Mouse (Mus musculus) lung, embryonic 14.5 days (tissue): Measurements from ENCODE around the gene Gm14147. TPM values are rescaled to one million over a fixed set of nuclear protein-coding genes. Genes with fewer than 3 reads are reported as not detected.
"Not testable (repeated sequence)": the region's sequence is repeated elsewhere in the genome, so short reads cannot be mapped to it uniquely, and the experiment has no call there.

Source experiments
- ATAC-seq: fragments of 200-750 bp; cut with Nextera tagmentation; 2 replicates; pipeline ENCODE4 v1.8.0; 2017; ENCODE audit warnings: mild to moderate bottlenecking, moderate TSS enrichment, moderate library complexity; ENCODE audit not compliant: insufficient read depth
- DNase-seq: peaks from one replicate; pipeline ENCODE4 v3.0.0-alpha.2; 2015
- H3K27ac ChIP-seq: fragments of 300-500 bp; sonication (generic); 2 replicates; pipeline ENCODE4 v1.5.1; 2014; ENCODE audit warnings: low read depth, mild to moderate bottlenecking, moderate library complexity
- H3K27me3 ChIP-seq: fragments of 300-500 bp; sonication (generic); 2 replicates; pipeline ENCODE4 v1.6.1; 2014; ENCODE audit warnings: low read length, control low read depth; ENCODE audit not compliant: insufficient read depth
- H3K36me3 ChIP-seq: fragments of 300-500 bp; sonication (generic); 2 replicates; pipeline ENCODE4 v1.6.1; 2014; ENCODE audit warnings: control low read depth; ENCODE audit not compliant: insufficient read depth
- H3K4me1 ChIP-seq: fragments of 300-500 bp; sonication (generic); 2 replicates; pipeline ENCODE4 v1.6.1; 2014; ENCODE audit warnings: antibody characterized with exemption, control low read depth; ENCODE audit not compliant: insufficient read depth
- H3K4me2 ChIP-seq: fragments of 300-500 bp; sonication (generic); 2 replicates; pipeline ENCODE4 v1.6.1; 2014; ENCODE audit warnings: mild to moderate bottlenecking
- H3K4me3 ChIP-seq: fragments of 300-500 bp; sonication (generic); 2 replicates; pipeline ENCODE4 v1.5.1; 2014; ENCODE audit warnings: low read depth, low read length
- H3K9ac ChIP-seq: fragments of 300-500 bp; sonication (generic); 2 replicates; pipeline ENCODE4 v1.6.1; 2014
- H3K9me3 ChIP-seq: fragments of 300-500 bp; sonication (generic); 2 replicates; pipeline ENCODE4 v1.6.1; 2016; ENCODE audit warnings: low read depth, low read length, control low read depth
- CTCF ChIP-seq: IDR thresholded peaks from 2 replicates; pipeline ENCODE4 v1.5.1; 2016; ENCODE audit warnings: antibody characterized with exemption, low read depth
- WGBS: fragments of 180-500 bp; shearing (Covaris S2); extraction: QIAGEN DNeasy Blood & Tissue Kit; methylation state at CpG from one replicate; pipeline ENCODE4 v1.1.7; 2014; 5-methylcytosine and 5-hydroxymethylcytosine counted together
- polyA plus RNA-seq: library from polyadenylated mRNA; unstranded; fragments of >200 nt; fragmentation: Nextera tagmentation; extraction: Ambion mirVana; gene quantifications from 2 replicates; pipeline ENCODE4 v1.2.1, GENCODE M21; 2014

The Gm14147 gene
- not detected in 2 replicates for polyA plus RNA-seq

- not testable (repeated sequence) for H3K27ac ChIP-seq, DNase-seq, H3K4me3 ChIP-seq, ATAC-seq, H3K27me3 ChIP-seq, H3K9me3 ChIP-seq, H3K4me2 ChIP-seq, H3K9ac ChIP-seq, H3K36me3 ChIP-seq, H3K4me1 ChIP-seq
- no CpG with 5 or more reads among the region's 3 CpGs for WGBS
These were observed at the start of gene Gm14147 for GRCm38 (mm10) chr2:151097945-151098344. Gene Gm14147 (plus strand): TSS chr2:151098245.

GRCm38 (mm10) chr2:151056637-151057036 is 41.4 kb upstream of the Gm14147 start:
- ATAC-seq: no peak
- Histone ChIP-seq H3K4me3 (no peak overlapping the region), H3K9ac (no peak overlapping the region), H3K36me3 (no peaks in the 10 kb centered on the region), H3K9me3 (no peaks in the 10 kb centered on the region), H3K4me2 (no peak overlapping the region), H3K4me1 (no peaks in the 10 kb centered on the region), H3K27ac (no peak overlapping the region), H3K27me3 (no peaks in the 10 kb centered on the region)
- WGBS: 79% methylated on average over 1 of the region's 1 CpGs
- no peak for TF ChIP-seq CTCF
- DNase-seq: no peak

GRCm38 (mm10) chr2:151092250-151092649 is 5.8 kb upstream of the Gm14147 start, which contains the start of gene Gm14151:
Gene Gm14151 (minus strand): TSS chr2:151092350.
- H3K27ac ChIP-seq, ATAC-seq, H3K4me1 ChIP-seq, H3K9ac ChIP-seq, H3K9me3 ChIP-seq, H3K4me2 ChIP-seq, H3K4me3 ChIP-seq, H3K27me3 ChIP-seq, H3K36me3 ChIP-seq, DNase-seq: not testable (repeated sequence)
- WGBS: no CpG with 5 or more reads among the region's 3 CpGs

Other genes starting within 250 kb of the Gm14147 start
- gene Abhd12, start 193.5 kb upstream of the Gm14147 start, polyA plus RNA-seq: 59.2 and 67.2 TPM in 2 replicates
- gene Gins1, start 192.8 kb upstream of the Gm14147 start, polyA plus RNA-seq: 55.4 and 58.1 TPM in 2 replicates
- gene Ninl, start 58.9 kb upstream of the Gm14147 start, polyA plus RNA-seq: 12.6 and 20.3 TPM in 2 replicates
- gene Nanp, start 58.8 kb upstream of the Gm14147 start, polyA plus RNA-seq: 48.5 and 49.9 TPM in 2 replicates
- not detected in 2 replicates for gene Gm14151, start 5.9 kb upstream of the Gm14147 start, polyA plus RNA-seq